Mouse (Mus musculus) embryonic fibroblast, embryonic 13.5 days (primary cell): ENCODE measurements around the gene 1810030O07Rik. TPM values are rescaled to one million over a fixed set of nuclear protein-coding genes. Genes with fewer than 3 reads are reported as not detected.
"Not testable (repeated sequence)": the region's sequence is repeated elsewhere in the genome, so short reads cannot be mapped to it uniquely, and the experiment has no call there.

Source experiments
- H3K27ac ChIP-seq: 2 replicates; pipeline ENCODE4 v1.5.1; 2012; ENCODE audit warnings: low read length, control low read depth, inconsistent platforms; ENCODE audit not compliant: insufficient read depth
- H3K4me1 ChIP-seq: 2 replicates; pipeline ENCODE4 v1.6.1; 2011; ENCODE audit warnings: low read length; ENCODE audit not compliant: control insufficient read depth, insufficient read depth
- H3K4me3 ChIP-seq: 2 replicates; pipeline ENCODE4 v1.5.1; 2011; ENCODE audit warnings: mild to moderate bottlenecking, control low read depth, low read length; ENCODE audit not compliant: insufficient read depth
- CTCF ChIP-seq: IDR thresholded peaks from 2 replicates; pipeline ENCODE4 v1.5.1; 2011; ENCODE audit warnings: mild to moderate bottlenecking, control low read depth, low read length, moderate library complexity, borderline replicate concordance; ENCODE audit not compliant: insufficient read depth
- POLR2A ChIP-seq: IDR thresholded peaks from 2 replicates; pipeline ENCODE4 v1.6.1; 2011; ENCODE audit warnings: low read depth, mild to moderate bottlenecking, control low read depth, low read length, moderate library complexity
- polyA plus RNA-seq: library from polyadenylated mRNA; stranded (reverse); fragments of >200 nt; gene quantifications from 2 replicates; pipeline ENCODE4 v1.2.4, GENCODE M21; 2011; ENCODE audit warnings: low read depth; ENCODE audit not compliant: missing spikeins, insufficient read length

The 1810030O07Rik gene
- polyA plus RNA-seq, 1 experiment, result 27.5 TPM

DNA sequence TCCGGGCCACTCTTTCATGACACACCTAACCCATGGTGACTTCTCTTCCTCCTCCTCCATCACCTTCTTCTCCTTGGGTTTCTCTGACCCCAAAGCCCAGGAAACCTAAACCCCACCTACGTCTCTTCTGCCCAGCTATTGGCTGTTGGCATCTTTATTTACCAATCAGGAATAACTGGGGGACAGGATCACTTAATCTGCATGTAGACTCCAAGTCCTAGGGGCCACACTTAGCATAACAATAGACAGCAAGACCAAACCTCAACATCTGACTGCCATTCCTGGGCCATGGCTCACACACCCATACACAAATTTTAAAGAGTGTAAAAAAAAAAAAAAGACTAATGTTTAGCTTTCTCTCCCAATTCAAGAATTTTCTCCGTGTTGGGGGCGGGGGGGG is 48.3 kb downstream of the 1810030O07Rik start:
- no peak for TF ChIP-seq POLR2A
- TF ChIP-seq CTCF, result no peak
- Histone ChIP-seq H3K27ac (no peak overlapping the region), H3K4me1 (no peaks in the 10 kb centered on the region), H3K4me3 (no peak overlapping the region)

DNA sequence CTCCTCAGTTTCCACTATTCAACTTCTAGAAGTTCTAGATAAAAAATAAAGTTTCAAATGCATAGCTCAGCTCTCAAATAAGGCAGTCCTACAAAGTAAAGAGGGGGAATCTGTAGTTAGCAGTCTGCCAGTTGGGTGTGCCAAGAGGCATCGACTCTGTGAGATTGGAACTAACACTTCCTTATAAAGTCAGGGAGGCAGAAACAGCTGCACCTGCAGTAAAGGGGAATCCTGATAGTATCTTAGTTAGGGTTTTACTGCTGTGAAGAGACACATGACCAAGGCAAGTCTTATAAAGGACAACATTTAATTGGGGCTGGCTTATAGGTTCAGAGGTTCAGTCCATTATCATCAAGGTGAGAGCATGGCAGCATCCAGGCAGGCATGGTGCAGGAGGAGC is 61.1 kb downstream of the 1810030O07Rik start:
- not testable (repeated sequence) for H3K4me1 ChIP-seq, H3K4me3 ChIP-seq, H3K27ac ChIP-seq

DNA sequence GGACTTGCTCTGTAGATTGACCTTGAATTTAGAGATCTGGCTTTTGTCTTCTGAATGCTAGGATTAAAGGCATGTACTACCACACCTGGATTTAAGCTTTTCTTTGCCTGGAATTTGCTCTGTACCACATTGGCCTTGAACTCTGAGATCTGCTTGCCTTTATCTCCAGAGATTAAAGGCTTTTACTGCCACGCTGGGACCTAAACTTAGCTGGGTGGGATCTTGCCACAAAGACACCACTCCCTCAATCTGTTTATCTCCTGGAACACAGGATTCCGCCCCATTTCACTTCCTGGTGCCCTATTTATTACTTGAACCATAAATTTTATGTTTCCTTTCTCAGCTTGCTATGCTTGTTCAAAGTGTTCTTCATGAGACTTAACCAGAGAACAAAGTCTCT is 62.3 kb downstream of the 1810030O07Rik start:
- no peak for TF ChIP-seq CTCF
- no peak for TF ChIP-seq POLR2A
- Histone ChIP-seq H3K4me1 (no peaks in the 10 kb centered on the region), H3K27ac (no peak overlapping the region), H3K4me3 (no peak overlapping the region)

DNA sequence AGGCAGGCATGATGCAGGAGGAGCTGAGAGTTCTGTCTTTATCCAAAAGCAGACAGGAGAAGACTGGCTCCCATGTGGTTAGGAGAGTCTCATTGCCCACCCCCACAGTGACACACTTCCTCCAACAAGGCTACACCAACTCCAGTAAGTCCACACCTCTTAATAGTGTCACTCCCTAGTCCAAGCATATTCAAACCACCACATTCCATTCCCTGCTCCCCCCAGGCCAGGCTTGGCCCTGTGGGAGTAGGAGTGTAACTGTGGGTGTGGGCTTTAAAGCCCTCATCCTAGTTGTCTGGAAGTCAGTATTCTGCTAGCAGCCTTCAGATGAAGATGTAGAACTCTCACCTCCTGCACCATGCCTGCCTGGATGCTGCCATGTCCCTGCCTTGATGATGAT is 62.9 kb downstream of the 1810030O07Rik start:
- H3K4me1 ChIP-seq, H3K4me3 ChIP-seq, H3K27ac ChIP-seq: not testable (repeated sequence)

Other genes with a start within 250 kb of the 1810030O07Rik start
- gene Atp6ap2, start 85.9 kb downstream of the 1810030O07Rik start, polyA plus RNA-seq, result 65.4 and 77.7 TPM in 2 replicates
- 47.5 and 51.3 TPM in 2 replicates for gene Med14, start 88.4 kb upstream of the 1810030O07Rik start, polyA plus RNA-seq